Comparison of ENCODE assay signal across 8 mouse cellular contexts in genomic region chr5:120605688-120606087, GRCm38 (mm10). TPM values are rescaled to one million over a fixed set of nuclear protein-coding genes. Genes with fewer than 3 reads are reported as not detected.
DNase-seq lines count a peak whose midpoint lies in the region; ATAC-seq lines count a peak whose summit lies in the region.

No protein-coding gene starts in this region.

- H3K36me3 ChIP-seq in megakaryocyte, embryonic 14.5 days (replicated peaks; ENCODE audit: low read length) = peaks cover 24% of the 10 kb centered on the region

- ATAC-seq in activated CD4-positive, CD25-positive, alpha-beta regulatory T cell, adult 4 months = peak; percentile 82
- ATAC-seq in common myeloid progenitor, adult 5-6 weeks (replicated peaks; ENCODE audit: low read depth, poor library complexity, severe bottlenecking) = peak; percentile 79

- peak; percentile 91 for DNase-seq in gastrocnemius, postnatal 10 days
- peak; percentile 96 for DNase-seq in induced T-regulatory cell, adult 2 months (ENCODE audit: low read depth)
- peak; percentile 64 to 79 for DNase-seq in left cerebral cortex, adult 8-10 months (ENCODE audit: low spot score in 2 of 2)
- peak; percentile 89 to 96 for DNase-seq in right cerebral cortex, adult 2 months (ENCODE audit: low spot score in 2 of 2)
- DNase-seq in urinary bladder, postnatal 25 days (ENCODE audit: low spot score) = peak; percentile 95

- peaks cover 10% of the 10 kb centered on the region for H3K27me3 ChIP-seq in megakaryocyte, embryonic 14.5 days (replicated peaks)

- peaks cover 50% of the 10 kb centered on the region for H3K4me1 ChIP-seq in megakaryocyte, embryonic 14.5 days

- H3K4me3 ChIP-seq in megakaryocyte, embryonic 14.5 days (replicated peaks) = peak overlapping the region; percentile 89

- H3K9me3 ChIP-seq in megakaryocyte, embryonic 14.5 days = no peaks in the 10 kb centered on the region

RNA-seq across cellular contexts. Expression of gene Rita1, which starts 6.7 kb away (rescaled TPM):
- polyA plus RNA-seq in activated CD4-positive, CD25-positive, alpha-beta regulatory T cell, adult 4 months (2017; shearing (Covaris generic)) = 1 to 10 TPM; 1.1 to 2.4 TPM
- 3.8 and 13.1 TPM in 2 replicates for total RNA-seq in common myeloid progenitor, adult 5-6 weeks (2017)
- 1 to 10 TPM; 4.7 to 6.2 TPM for total RNA-seq in gastrocnemius, postnatal 10 days (2021)
- 10 to 100 TPM; 25.1 to 30.2 (median 28.8) TPM for total RNA-seq in left cerebral cortex, adult 8-10 months (2022)
- polyA plus RNA-seq in megakaryocyte, embryonic 14.5 days (2012; ENCODE audit: insufficient read depth, low replicate concordance) = 30.9 and 35.5 TPM in 2 replicates

RNA-seq across cellular contexts. Expression of gene Ddx54, which starts 6.9 kb away (rescaled TPM):
- 10 to 100 TPM; 11.7 to 18.4 TPM for polyA plus RNA-seq in activated CD4-positive, CD25-positive, alpha-beta regulatory T cell, adult 4 months (2017; shearing (Covaris generic))
- total RNA-seq in common myeloid progenitor, adult 5-6 weeks (2017) = 36.0 and 41.7 TPM in 2 replicates
- total RNA-seq in gastrocnemius, postnatal 10 days (2021) = 10 to 100 TPM; 22.4 to 23.9 TPM
- total RNA-seq in left cerebral cortex, adult 8-10 months (2022) = 10 to 100 TPM; 32.4 to 36.9 (median 35.7) TPM
- 23.6 and 74.7 TPM in 2 replicates for polyA plus RNA-seq in megakaryocyte, embryonic 14.5 days (2012; ENCODE audit: insufficient read depth, low replicate concordance)

RNA-seq across cellular contexts. Expression of gene Iqcd, which starts 16.9 kb away (rescaled TPM):
- polyA plus RNA-seq in activated CD4-positive, CD25-positive, alpha-beta regulatory T cell, adult 4 months (2017; shearing (Covaris generic)) = under 1 TPM; 0.41 to 0.70 TPM
- total RNA-seq in common myeloid progenitor, adult 5-6 weeks (2017) = 0.96 and 0.97 TPM in 2 replicates
- under 1 TPM; 0.40 to 0.50 TPM for total RNA-seq in gastrocnemius, postnatal 10 days (2021)
- total RNA-seq in left cerebral cortex, adult 8-10 months (2022) = 1 to 10 TPM in 3 of 4 experiments, under 1 TPM in 1; 0.78 to 1.3 (median 1.3) TPM
- polyA plus RNA-seq in megakaryocyte, embryonic 14.5 days (2012; ENCODE audit: insufficient read depth, low replicate concordance) = 0.94 and 5.8 TPM in 2 replicates

RNA-seq across cellular contexts. Expression of gene Tpcn1, which starts 17.2 kb away (rescaled TPM):
- 10 to 100 TPM; 10.9 to 13.0 TPM for polyA plus RNA-seq in activated CD4-positive, CD25-positive, alpha-beta regulatory T cell, adult 4 months (2017; shearing (Covaris generic))
- total RNA-seq in common myeloid progenitor, adult 5-6 weeks (2017) = 15.2 and 18.1 TPM in 2 replicates
- 10 to 100 TPM; 67.1 to 71.2 TPM for total RNA-seq in gastrocnemius, postnatal 10 days (2021)
- 10 to 100 TPM; 32.5 to 41.9 (median 34.2) TPM for total RNA-seq in left cerebral cortex, adult 8-10 months (2022)
- polyA plus RNA-seq in megakaryocyte, embryonic 14.5 days (2012; ENCODE audit: insufficient read depth, low replicate concordance) = 68.6 and 71.5 TPM in 2 replicates

RNA-seq across cellular contexts. Expression of gene Cfap73, which starts 28.3 kb away (rescaled TPM):
- not detected for polyA plus RNA-seq in activated CD4-positive, CD25-positive, alpha-beta regulatory T cell, adult 4 months (2017; shearing (Covaris generic))
- not detected in 2 replicates for total RNA-seq in common myeloid progenitor, adult 5-6 weeks (2017)
- not detected for total RNA-seq in gastrocnemius, postnatal 10 days (2021)
- total RNA-seq in left cerebral cortex, adult 8-10 months (2022) = under 1 TPM in 2 of 4 experiments, not detected in 2; 0.55 to 0.58 TPM
- not detected in 2 replicates for polyA plus RNA-seq in megakaryocyte, embryonic 14.5 days (2012; ENCODE audit: insufficient read depth, low replicate concordance)

Comparison
In these comparisons a context has a peak if more than half of its experiments do, and no peak if none do; other contexts are left out.
1. Peak in every context shown above with its lines: DNase-seq, ATAC-seq and H3K4me3 ChIP-seq.